Mouse (Mus musculus): ENCODE results near the gene Agbl3. TPM values are rescaled to one million over a fixed set of nuclear protein-coding genes. Genes with fewer than 3 reads are reported as not detected.
A peak's percentile ranks its signal among the peaks of the same experiment; 100 is the strongest.

Gene Agbl3
- polyA plus RNA-seq, 1 experiment from 2014 or later = 4.7 TPM

- Histone ChIP-seq H3K4me1 (replicated peaks; ENCODE audit: control insufficient read depth, insufficient read depth, low read length) (no peaks in the 10 kb centered on the region), H3K9me3 (ENCODE audit: control insufficient read depth) (no peaks in the 10 kb centered on the region), H3K9ac (ENCODE audit: low read depth, low read length) (no peak overlapping the region), H3K4me3 (ENCODE audit: low read depth, low read length) (no peak overlapping the region), H3K36me3 (ENCODE audit: control insufficient read depth, insufficient read depth) (peaks cover 60% of the 10 kb centered on the region), H3K27me3 (replicated peaks; ENCODE audit: control insufficient read depth, insufficient read depth, low read length) (no peaks in the 10 kb centered on the region), H3K4me2 (replicated peaks; ENCODE audit: low read depth) (no peak overlapping the region), H3K27ac (ENCODE audit: low read depth, low read length) (no peak overlapping the region)
- TF ChIP-seq CTCF (IDR thresholded peaks at IDR 0.05; ENCODE audit: low read depth) = no peak
- ATAC-seq = no peak
- WGBS = 67% methylated on average over 16 of the region's 16 CpGs
Observed at GRCm38 (mm10) chr6:34896168-34896780, 116.0 kb downstream of the Agbl3 start.

- peak; percentile 31; the same call in 1 of the 2 replicates for ATAC-seq
- TF ChIP-seq CTCF (IDR thresholded peaks at IDR 0.05; ENCODE audit: low read depth) = no peak
- 74% methylated on average over 2 of the region's 2 CpGs for WGBS
- no peak overlapping the region for H3K4me2 ChIP-seq (replicated peaks; ENCODE audit: low read depth)
- H3K27ac ChIP-seq (ENCODE audit: low read depth, low read length) = no peak overlapping the region
- no peaks in the 10 kb centered on the region for H3K27me3 ChIP-seq (replicated peaks; ENCODE audit: control insufficient read depth, insufficient read depth, low read length)
- no peaks in the 10 kb centered on the region for H3K9me3 ChIP-seq (ENCODE audit: control insufficient read depth)
- no peaks in the 10 kb centered on the region for H3K4me1 ChIP-seq (replicated peaks; ENCODE audit: control insufficient read depth, insufficient read depth, low read length)
- H3K9ac ChIP-seq (ENCODE audit: low read depth, low read length) = no peak overlapping the region
- H3K36me3 ChIP-seq (ENCODE audit: control insufficient read depth, insufficient read depth) = peaks cover 55% of the 10 kb centered on the region
- no peak overlapping the region for H3K4me3 ChIP-seq (ENCODE audit: low read depth, low read length)
Observed at GRCm38 (mm10) chr6:34899127-34899526, 118.9 kb downstream of the Agbl3 start.

GRCm38 (mm10) chr6:34900990-34901389 lies 120.8 kb downstream of the Agbl3 start:
- 86% methylated on average over 2 of the region's 2 CpGs for WGBS
- Histone ChIP-seq H3K36me3 (ENCODE audit: control insufficient read depth, insufficient read depth) (peaks cover 51% of the 10 kb centered on the region), H3K9ac (ENCODE audit: low read depth, low read length) (no peak overlapping the region), H3K4me3 (ENCODE audit: low read depth, low read length) (no peak overlapping the region), H3K27me3 (replicated peaks; ENCODE audit: control insufficient read depth, insufficient read depth, low read length) (no peaks in the 10 kb centered on the region), H3K4me1 (replicated peaks; ENCODE audit: control insufficient read depth, insufficient read depth, low read length) (no peaks in the 10 kb centered on the region), H3K9me3 (ENCODE audit: control insufficient read depth) (no peaks in the 10 kb centered on the region), H3K4me2 (replicated peaks; ENCODE audit: low read depth) (no peak overlapping the region), H3K27ac (ENCODE audit: low read depth, low read length) (no peak overlapping the region)
- no peak for ATAC-seq
- TF ChIP-seq CTCF (IDR thresholded peaks at IDR 0.05; ENCODE audit: low read depth) = no peak

- H3K27ac ChIP-seq (ENCODE audit: low read depth, low read length) = no peak overlapping the region
Observed at GRCm38 (mm10) chr6:34901911-34902444, 121.7 kb downstream of the Agbl3 start.

GRCm38 (mm10) chr6:34902578-34902977 lies 122.3 kb downstream of the Agbl3 start:
- peaks cover 45% of the 10 kb centered on the region; the same call in 1 of the 2 replicates for H3K36me3 ChIP-seq (ENCODE audit: control insufficient read depth, insufficient read depth)
- no peak for ATAC-seq
- H3K9ac ChIP-seq (ENCODE audit: low read depth, low read length) = no peak overlapping the region
- H3K4me2 ChIP-seq (replicated peaks; ENCODE audit: low read depth) = no peak overlapping the region
- WGBS = 77% methylated on average over 7 of the region's 7 CpGs
- H3K27me3 ChIP-seq (replicated peaks; ENCODE audit: control insufficient read depth, insufficient read depth, low read length) = no peaks in the 10 kb centered on the region
- no peaks in the 10 kb centered on the region for H3K4me1 ChIP-seq (replicated peaks; ENCODE audit: control insufficient read depth, insufficient read depth, low read length)
- H3K27ac ChIP-seq (ENCODE audit: low read depth, low read length) = no peak overlapping the region
- TF ChIP-seq CTCF (IDR thresholded peaks at IDR 0.05; ENCODE audit: low read depth) = no peak
- no peak overlapping the region for H3K4me3 ChIP-seq (ENCODE audit: low read depth, low read length)
- no peaks in the 10 kb centered on the region for H3K9me3 ChIP-seq (ENCODE audit: control insufficient read depth)

More at GRCm38 (mm10) chr6:34901911-34902444, 121.7 kb downstream of the Agbl3 start:
- no peak for ATAC-seq
- Histone ChIP-seq H3K9ac (ENCODE audit: low read depth, low read length) (no peak overlapping the region), H3K9me3 (ENCODE audit: control insufficient read depth) (no peaks in the 10 kb centered on the region), H3K36me3 (ENCODE audit: control insufficient read depth, insufficient read depth) (peaks cover 47% of the 10 kb centered on the region; the same call in 1 of the 2 replicates), H3K4me3 (ENCODE audit: low read depth, low read length) (no peak overlapping the region), H3K4me2 (replicated peaks; ENCODE audit: low read depth) (no peak overlapping the region), H3K4me1 (replicated peaks; ENCODE audit: control insufficient read depth, insufficient read depth, low read length) (no peaks in the 10 kb centered on the region), H3K27me3 (replicated peaks; ENCODE audit: control insufficient read depth, insufficient read depth, low read length) (no peaks in the 10 kb centered on the region)
- WGBS = 69% methylated on average over 9 of the region's 9 CpGs
- TF ChIP-seq CTCF (IDR thresholded peaks at IDR 0.05; ENCODE audit: low read depth) = no peak

- no peaks in the 10 kb centered on the region for H3K9me3 ChIP-seq (ENCODE audit: control insufficient read depth)
- H3K4me2 ChIP-seq (replicated peaks; ENCODE audit: low read depth) = no peak overlapping the region
- H3K27ac ChIP-seq (ENCODE audit: low read depth, low read length) = no peak overlapping the region
- WGBS = 68% methylated on average over 5 of the region's 5 CpGs
- H3K4me1 ChIP-seq (replicated peaks; ENCODE audit: control insufficient read depth, insufficient read depth, low read length) = no peaks in the 10 kb centered on the region
- no peak overlapping the region for H3K4me3 ChIP-seq (ENCODE audit: low read depth, low read length)
- peaks cover 42% of the 10 kb centered on the region; the same call in 1 of the 2 replicates for H3K36me3 ChIP-seq (ENCODE audit: control insufficient read depth, insufficient read depth)
- no peak overlapping the region for H3K9ac ChIP-seq (ENCODE audit: low read depth, low read length)
- H3K27me3 ChIP-seq (replicated peaks; ENCODE audit: control insufficient read depth, insufficient read depth, low read length) = no peaks in the 10 kb centered on the region
- TF ChIP-seq CTCF (IDR thresholded peaks at IDR 0.05; ENCODE audit: low read depth) = no peak
- no peak for ATAC-seq
Observed at GRCm38 (mm10) chr6:34903441-34903840, 123.2 kb downstream of the Agbl3 start.
